Mouse (Mus musculus): ENCODE measurements around the gene Rab25. TPM values are rescaled to one million over a fixed set of nuclear protein-coding genes. Genes with fewer than 3 reads are reported as not detected.

The Rab25 gene
- polyA plus RNA-seq, 1 experiment, result 35.1 TPM

DNA sequence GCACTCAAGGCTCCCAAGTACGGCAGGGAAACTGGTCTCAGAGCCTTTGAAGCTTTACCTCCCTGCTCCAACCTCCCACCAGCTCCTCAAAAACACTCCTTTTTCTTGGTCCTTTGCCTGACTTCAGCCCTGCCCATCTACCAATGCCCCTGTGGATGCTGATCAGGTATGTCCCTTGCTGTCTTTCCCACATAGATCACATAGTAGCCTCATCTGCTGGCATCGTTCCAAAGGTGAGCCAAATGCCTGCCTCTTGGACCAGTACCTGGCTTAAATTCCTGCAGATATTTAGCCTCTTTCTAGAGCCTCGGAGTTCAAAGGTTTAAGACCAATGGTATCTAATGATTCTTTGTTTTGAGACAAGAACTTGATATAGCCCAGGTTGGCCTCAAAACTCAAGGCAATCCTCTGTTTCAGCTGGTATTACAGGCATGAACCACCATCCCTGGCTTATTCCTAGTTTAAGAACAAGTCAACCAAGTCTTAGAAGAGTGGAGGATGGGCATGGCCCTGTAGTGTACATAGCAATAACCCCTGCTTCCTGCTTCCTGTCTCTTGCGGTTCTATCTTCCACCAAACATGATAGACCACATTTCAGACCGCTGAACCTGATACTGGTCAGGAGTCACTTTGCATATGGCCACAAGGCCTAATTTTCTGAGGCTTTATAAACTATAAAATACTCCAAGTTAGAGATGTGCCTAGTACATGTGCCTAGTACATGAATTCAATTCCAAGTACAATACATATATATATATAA lies 4.3 kb downstream of the Rab25 start:
- TF ChIP-seq EP300 (IDR thresholded peaks at IDR 0.05; ENCODE audit: insufficient read depth, low read depth, low read length) (no peak), CTCF (IDR thresholded peaks at IDR 0.05; ENCODE audit: low read depth, low read length) (no peak)
- H3K4me3 ChIP-seq (ENCODE audit: low read depth, low read length), result no peak overlapping the region
- H3K4me1 ChIP-seq (ENCODE audit: control insufficient read depth, insufficient read depth, low read length), result peaks cover 12% of the 10 kb centered on the region
- H3K9ac ChIP-seq (ENCODE audit: low read depth, poor library complexity, severe bottlenecking), result no peak overlapping the region
- no peaks in the 10 kb centered on the region for H3K9me3 ChIP-seq (replicated peaks; ENCODE audit: control insufficient read depth, insufficient read depth, low read length, poor library complexity, severe bottlenecking)
- no peaks in the 10 kb centered on the region for H3K27me3 ChIP-seq (ENCODE audit: control insufficient read depth, insufficient read depth, low read length, poor library complexity, severe bottlenecking)
- H3K36me3 ChIP-seq (ENCODE audit: control insufficient read depth, insufficient read depth, low read length, poor library complexity, severe bottlenecking), result no peaks in the 10 kb centered on the region
- H3K27ac ChIP-seq (ENCODE audit: insufficient read depth, low read length), result no peak overlapping the region

DNA sequence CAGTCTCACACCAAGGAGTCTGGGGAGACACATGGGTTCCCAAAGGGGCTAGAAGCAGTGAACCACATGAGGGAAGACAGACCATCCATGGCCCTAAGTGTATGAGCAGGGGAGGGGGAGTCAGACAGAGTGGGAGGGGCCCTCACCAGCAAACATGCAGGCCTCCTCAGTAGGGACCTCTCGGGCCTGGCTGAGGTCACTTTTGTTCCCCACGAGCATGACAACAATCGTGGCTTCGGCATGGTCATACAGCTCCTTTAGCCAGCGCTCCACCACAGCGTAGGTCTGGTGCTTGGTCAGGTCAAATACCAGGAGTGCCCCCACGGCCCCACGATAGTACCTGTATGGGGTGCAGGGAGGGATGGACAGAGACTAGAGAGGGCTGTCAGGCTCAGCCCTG lies 4.9 kb downstream of the Rab25 start:
- Histone ChIP-seq H3K4me1 (ENCODE audit: control insufficient read depth, insufficient read depth, low read length) (peaks cover 18% of the 10 kb centered on the region), H3K27me3 (ENCODE audit: control insufficient read depth, insufficient read depth, low read length, poor library complexity, severe bottlenecking) (no peaks in the 10 kb centered on the region), H3K9me3 (replicated peaks; ENCODE audit: control insufficient read depth, insufficient read depth, low read length, poor library complexity, severe bottlenecking) (no peaks in the 10 kb centered on the region), H3K27ac (ENCODE audit: insufficient read depth, low read length) (no peak overlapping the region), H3K9ac (ENCODE audit: low read depth, poor library complexity, severe bottlenecking) (no peak overlapping the region), H3K36me3 (ENCODE audit: control insufficient read depth, insufficient read depth, low read length, poor library complexity, severe bottlenecking) (no peaks in the 10 kb centered on the region), H3K4me3 (ENCODE audit: low read depth, low read length) (no peak overlapping the region)
- TF ChIP-seq CTCF (IDR thresholded peaks at IDR 0.05; ENCODE audit: low read depth, low read length), result no peak
- no peak for TF ChIP-seq POLR2A (IDR thresholded peaks at IDR 0.05; ENCODE audit: insufficient read depth, low read length)
- no peak for TF ChIP-seq EP300 (IDR thresholded peaks at IDR 0.05; ENCODE audit: insufficient read depth, low read depth, low read length)

DNA sequence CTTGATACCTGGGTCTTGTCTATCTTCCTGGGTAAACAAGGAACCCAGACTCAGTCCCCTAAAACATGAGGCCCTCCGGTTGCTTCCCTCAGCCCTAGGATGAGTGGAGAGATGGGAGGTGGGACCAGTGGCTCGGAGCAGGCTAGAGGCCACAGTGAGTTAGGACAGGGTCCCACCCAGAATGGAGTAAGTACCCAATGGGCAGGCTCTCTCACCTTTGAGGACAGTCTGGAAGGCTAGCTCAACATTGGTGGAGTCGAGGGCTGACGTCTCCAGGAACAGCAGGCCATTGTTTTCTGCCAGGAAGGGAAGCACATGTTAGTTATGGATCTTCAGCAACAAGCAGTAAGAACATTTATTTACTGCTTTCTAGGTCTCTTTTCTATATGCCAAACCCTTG lies 5.6 kb downstream of the Rab25 start:
- Histone ChIP-seq H3K9ac (ENCODE audit: low read depth, poor library complexity, severe bottlenecking) (no peak overlapping the region), H3K9me3 (replicated peaks; ENCODE audit: control insufficient read depth, insufficient read depth, low read length, poor library complexity, severe bottlenecking) (no peaks in the 10 kb centered on the region), H3K27ac (ENCODE audit: insufficient read depth, low read length) (no peak overlapping the region), H3K4me1 (ENCODE audit: control insufficient read depth, insufficient read depth, low read length) (peaks cover 19% of the 10 kb centered on the region), H3K36me3 (ENCODE audit: control insufficient read depth, insufficient read depth, low read length, poor library complexity, severe bottlenecking) (peaks cover 5% of the 10 kb centered on the region; the same call in 1 of the 2 replicates), H3K27me3 (ENCODE audit: control insufficient read depth, insufficient read depth, low read length, poor library complexity, severe bottlenecking) (no peaks in the 10 kb centered on the region), H3K4me3 (ENCODE audit: low read depth, low read length) (no peak overlapping the region)
- TF ChIP-seq POLR2A (IDR thresholded peaks at IDR 0.05; ENCODE audit: insufficient read depth, low read length) (no peak), CTCF (IDR thresholded peaks at IDR 0.05; ENCODE audit: low read depth, low read length) (no peak), EP300 (IDR thresholded peaks at IDR 0.05; ENCODE audit: insufficient read depth, low read depth, low read length) (no peak)

DNA sequence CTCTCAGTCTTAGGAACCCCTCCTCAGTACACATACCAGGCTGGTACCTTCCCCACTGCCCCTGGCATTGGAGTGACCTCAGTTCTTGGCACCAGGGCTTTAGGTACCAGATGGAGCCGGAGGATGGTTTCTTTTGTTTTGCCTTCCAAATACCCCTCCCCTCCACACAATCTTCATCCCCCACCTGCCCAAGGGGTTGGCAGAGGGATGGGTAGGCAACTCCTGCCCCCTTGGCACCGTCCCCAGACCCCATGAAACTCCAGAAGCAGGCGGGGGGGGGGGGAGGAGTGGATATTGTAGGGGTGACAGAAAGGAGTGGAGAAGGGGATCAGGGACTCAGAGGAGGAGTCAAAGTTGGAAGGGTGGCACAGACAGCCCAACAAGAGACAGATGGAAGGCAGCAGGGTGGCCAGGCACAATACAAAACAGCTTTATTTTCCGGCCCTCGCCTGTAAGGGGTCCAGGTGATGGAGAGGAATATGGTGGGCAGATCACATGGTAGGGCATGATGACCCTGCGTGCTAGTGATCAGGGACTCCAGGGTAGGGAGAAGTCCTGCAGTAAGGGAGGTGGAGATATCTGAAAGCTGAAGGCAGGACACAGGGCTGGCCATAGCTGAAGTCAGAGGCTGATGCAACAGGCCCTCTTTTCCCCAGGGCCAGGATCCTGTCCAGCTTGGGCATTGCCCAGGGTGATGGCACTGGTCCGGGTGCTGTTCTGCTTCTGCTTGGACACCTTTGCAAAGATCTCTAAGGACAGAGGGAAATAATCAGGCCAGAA lies 6.3 kb downstream of the Rab25 start:
- no peak overlapping the region for H3K27ac ChIP-seq (ENCODE audit: insufficient read depth, low read length)
- H3K9me3 ChIP-seq (replicated peaks; ENCODE audit: control insufficient read depth, insufficient read depth, low read length, poor library complexity, severe bottlenecking), result no peaks in the 10 kb centered on the region
- H3K4me1 ChIP-seq (ENCODE audit: control insufficient read depth, insufficient read depth, low read length), result peaks cover 17% of the 10 kb centered on the region
- no peaks in the 10 kb centered on the region for H3K27me3 ChIP-seq (ENCODE audit: control insufficient read depth, insufficient read depth, low read length, poor library complexity, severe bottlenecking)
- no peak overlapping the region for H3K4me3 ChIP-seq (ENCODE audit: low read depth, low read length)
- peaks cover 8% of the 10 kb centered on the region; the same call in 1 of the 2 replicates for H3K36me3 ChIP-seq (ENCODE audit: control insufficient read depth, insufficient read depth, low read length, poor library complexity, severe bottlenecking)
- TF ChIP-seq EP300 (IDR thresholded peaks at IDR 0.05; ENCODE audit: insufficient read depth, low read depth, low read length) (no peak), CTCF (IDR thresholded peaks at IDR 0.05; ENCODE audit: low read depth, low read length) (no peak), POLR2A (IDR thresholded peaks at IDR 0.05; ENCODE audit: insufficient read depth, low read length) (no peak)
- no peak overlapping the region for H3K9ac ChIP-seq (ENCODE audit: low read depth, poor library complexity, severe bottlenecking)

DNA sequence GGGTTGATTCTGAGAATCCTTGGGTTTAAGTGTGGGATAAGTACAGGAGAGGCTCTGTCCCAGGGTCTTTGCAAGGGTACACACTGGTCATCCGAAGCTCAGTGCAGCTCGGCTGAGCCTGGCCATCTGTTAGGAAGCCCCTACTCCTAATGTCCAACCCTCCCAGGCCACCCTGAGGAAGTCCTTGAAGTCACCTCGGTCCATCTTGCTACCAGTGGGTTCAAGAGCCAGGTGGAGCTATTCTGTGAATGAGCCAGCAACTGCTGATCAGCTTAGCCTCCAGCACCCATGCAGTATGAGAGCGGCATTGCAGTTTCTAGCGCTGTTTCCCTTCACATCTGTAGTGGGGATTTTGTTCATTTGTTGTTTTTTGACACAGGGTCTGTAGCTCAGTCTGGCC lies 8.0 kb downstream of the Rab25 start:
- H3K9ac ChIP-seq (ENCODE audit: low read depth, poor library complexity, severe bottlenecking), result no peak overlapping the region
- H3K4me3 ChIP-seq (ENCODE audit: low read depth, low read length), result no peak overlapping the region
- peak overlapping the region; percentile 21 for H3K27ac ChIP-seq (ENCODE audit: insufficient read depth, low read length)
- peaks cover 20% of the 10 kb centered on the region for H3K4me1 ChIP-seq (ENCODE audit: control insufficient read depth, insufficient read depth, low read length)
- H3K36me3 ChIP-seq (ENCODE audit: control insufficient read depth, insufficient read depth, low read length, poor library complexity, severe bottlenecking), result peaks cover 8% of the 10 kb centered on the region; the same call in 1 of the 2 replicates
- no peaks in the 10 kb centered on the region for H3K27me3 ChIP-seq (ENCODE audit: control insufficient read depth, insufficient read depth, low read length, poor library complexity, severe bottlenecking)
- no peaks in the 10 kb centered on the region for H3K9me3 ChIP-seq (replicated peaks; ENCODE audit: control insufficient read depth, insufficient read depth, low read length, poor library complexity, severe bottlenecking)
- no peak for TF ChIP-seq EP300 (IDR thresholded peaks at IDR 0.05; ENCODE audit: insufficient read depth, low read depth, low read length)
- no peak for TF ChIP-seq POLR2A (IDR thresholded peaks at IDR 0.05; ENCODE audit: insufficient read depth, low read length)

DNA sequence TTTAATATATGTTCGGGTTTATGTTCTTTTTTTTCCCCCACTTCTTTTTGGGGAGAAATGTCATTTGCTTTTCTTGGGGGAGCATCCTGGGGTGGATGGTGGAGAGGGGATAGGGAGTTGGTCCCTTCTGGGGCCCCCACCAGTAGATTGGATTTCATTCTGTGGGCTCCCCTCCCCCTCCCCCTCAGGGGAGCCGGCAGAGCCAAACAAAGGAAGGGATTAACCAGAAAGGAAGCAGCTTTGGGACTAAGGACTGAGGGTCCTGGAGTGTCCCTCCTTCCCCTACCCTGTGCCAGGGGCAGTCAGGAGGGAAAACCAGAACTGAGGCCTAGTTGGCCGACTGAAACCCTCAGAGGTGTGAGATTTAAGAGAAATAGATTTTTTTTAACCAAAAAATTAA lies 8.7 kb downstream of the Rab25 start:
- Histone ChIP-seq H3K27ac (ENCODE audit: insufficient read depth, low read length) (no peak overlapping the region), H3K4me1 (ENCODE audit: control insufficient read depth, insufficient read depth, low read length) (peaks cover 22% of the 10 kb centered on the region), H3K9ac (ENCODE audit: low read depth, poor library complexity, severe bottlenecking) (no peak overlapping the region), H3K9me3 (replicated peaks; ENCODE audit: control insufficient read depth, insufficient read depth, low read length, poor library complexity, severe bottlenecking) (no peaks in the 10 kb centered on the region), H3K4me3 (ENCODE audit: low read depth, low read length) (no peak overlapping the region), H3K36me3 (ENCODE audit: control insufficient read depth, insufficient read depth, low read length, poor library complexity, severe bottlenecking) (peaks cover 8% of the 10 kb centered on the region; the same call in 1 of the 2 replicates), H3K27me3 (ENCODE audit: control insufficient read depth, insufficient read depth, low read length, poor library complexity, severe bottlenecking) (no peaks in the 10 kb centered on the region)
- peak; percentile 68; the same call in 1 of the 2 replicates for TF ChIP-seq EP300 (IDR thresholded peaks at IDR 0.05; ENCODE audit: insufficient read depth, low read depth, low read length)
- no peak for TF ChIP-seq POLR2A (IDR thresholded peaks at IDR 0.05; ENCODE audit: insufficient read depth, low read length)
- no peak for TF ChIP-seq CTCF (IDR thresholded peaks at IDR 0.05; ENCODE audit: low read depth, low read length)

Measured in ES-Bruce4 (cell line).